Mouse (Mus musculus) small intestine, adult 2 months (tissue): ENCODE measurements around the gene Sgms1. TPM values are rescaled to one million over a fixed set of nuclear protein-coding genes. Genes with fewer than 3 reads are reported as not detected.
A peak's percentile ranks its signal among the peaks of the same experiment; 100 is the strongest.
"Not testable (repeated sequence)": the region's sequence is repeated elsewhere in the genome, so short reads cannot be mapped to it uniquely, and the experiment has no call there.

ENCODE experiments used
- H3K27ac ChIP-seq: fragments of 200-500 bp; 2 replicates; pipeline ENCODE4 v1.5.1; 2012; ENCODE audit warnings: low read depth, low read length, control low read depth, inconsistent platforms; ENCODE audit not compliant: insufficient read depth
- H3K27me3 ChIP-seq: fragments of 200-500 bp; 2 replicates; pipeline ENCODE4 v1.6.1; 2012; ENCODE audit warnings: mild to moderate bottlenecking, moderate library complexity, low read length, inconsistent platforms; ENCODE audit not compliant: control insufficient read depth, insufficient read depth
- H3K36me3 ChIP-seq: fragments of 200-500 bp; 2 replicates; pipeline ENCODE4 v1.6.1; 2012; ENCODE audit warnings: mild to moderate bottlenecking, low read length, control low read depth, inconsistent platforms; ENCODE audit not compliant: control insufficient read depth, insufficient read depth
- H3K4me1 ChIP-seq: fragments of 200-500 bp; 2 replicates; pipeline ENCODE4 v1.6.1; 2012; ENCODE audit warnings: low read length, inconsistent platforms, mixed read lengths; ENCODE audit not compliant: control insufficient read depth, insufficient read depth, insufficient read length
- H3K4me3 ChIP-seq: fragments of 200-500 bp; 2 replicates; pipeline ENCODE4 v1.5.1; 2012; ENCODE audit warnings: low read depth, mild to moderate bottlenecking, control low read depth, inconsistent platforms, low read length, moderate library complexity
- CTCF ChIP-seq: fragments of 200-500 bp; IDR thresholded peaks from 2 replicates; pipeline ENCODE4 v1.5.1; 2012; ENCODE audit warnings: low read depth, mild to moderate bottlenecking, control low read depth, inconsistent platforms, low read length, moderate library complexity, mixed read lengths; ENCODE audit not compliant: insufficient replicate concordance, insufficient read length; ENCODE audit errors: extremely low read depth
- POLR2A ChIP-seq: fragments of 200-500 bp; IDR thresholded peaks from 2 replicates; pipeline ENCODE4 v1.6.1; 2012; ENCODE audit warnings: low read depth, mild to moderate bottlenecking, control low read depth, inconsistent platforms, low read length, moderate library complexity
- WGBS: fragments of 180-500 bp; shearing (Covaris S2); methylation state at CpG from one replicate; pipeline ENCODE4 v1.1.7; 2018; 5-methylcytosine and 5-hydroxymethylcytosine counted together
- polyA plus RNA-seq: library from polyadenylated mRNA; depleted of rRNA; stranded (reverse); fragments of >200 nt; gene quantifications from 2 replicates; pipeline ENCODE4 v1.2.3, GENCODE M21; 2012

The Sgms1 gene
- polyA plus RNA-seq, 1 experiment, result 7.5 TPM

DNA sequence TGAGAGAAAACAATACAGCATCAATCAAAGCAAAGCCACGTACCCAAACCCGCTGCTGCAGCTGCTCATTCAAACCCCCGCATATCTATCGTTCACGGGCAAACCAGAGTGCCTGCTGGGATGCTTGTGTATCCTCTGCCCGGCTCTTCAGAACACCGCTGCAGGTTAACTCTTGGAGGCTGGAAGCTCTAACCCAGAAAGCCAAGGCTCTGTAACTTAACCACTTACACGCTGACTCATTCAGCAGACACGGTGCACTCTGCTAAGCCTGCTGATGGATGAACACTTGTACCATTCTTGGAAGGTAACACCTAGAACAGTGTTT is 286.6 kb downstream of the Sgms1 start:
- no peak overlapping the region for H3K4me3 ChIP-seq
- H3K36me3 ChIP-seq, result no peaks in the 10 kb centered on the region
- H3K4me1 ChIP-seq, result peaks cover 11% of the 10 kb centered on the region
- TF ChIP-seq CTCF (no peak), POLR2A (no peak)
- no peaks in the 10 kb centered on the region for H3K27me3 ChIP-seq
- WGBS, result 69% methylated on average over 9 of the region's 9 CpGs
- H3K27ac ChIP-seq, result no peak overlapping the region

DNA sequence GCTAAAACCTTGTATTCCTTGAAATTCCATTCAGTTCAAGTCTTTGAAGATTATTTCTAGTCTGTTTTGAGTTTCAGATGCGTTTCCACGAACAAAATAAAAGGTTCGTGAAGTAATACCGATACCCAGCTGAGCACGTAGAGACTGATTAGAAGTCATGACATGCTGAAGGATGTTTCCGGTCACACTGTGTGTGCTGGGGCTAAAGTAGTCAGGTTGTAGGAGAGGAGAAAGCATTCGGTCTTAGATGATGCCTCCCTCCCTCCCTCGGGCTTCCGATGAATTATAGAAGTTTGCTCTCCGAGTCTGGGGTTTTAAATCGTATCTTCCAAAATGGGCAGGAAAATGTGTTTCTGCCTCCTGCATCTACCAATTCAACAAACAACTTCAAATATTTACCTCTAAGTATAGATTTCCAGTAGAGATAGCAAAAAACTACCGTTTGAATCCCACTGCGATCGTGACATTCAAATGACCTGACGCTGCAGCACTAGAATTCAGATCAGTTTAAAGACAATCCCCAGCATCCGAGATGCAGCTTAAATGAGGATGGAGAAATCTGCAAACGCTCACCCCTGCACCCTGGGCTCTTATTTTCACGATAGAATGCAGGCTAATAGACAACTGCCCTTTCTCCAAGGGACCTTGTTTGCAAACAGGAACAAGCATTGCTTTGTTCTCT is 287.1 kb downstream of the Sgms1 start:
- H3K27me3 ChIP-seq, result no peaks in the 10 kb centered on the region
- WGBS, result 81% methylated on average over 18 of the region's 18 CpGs
- H3K4me3 ChIP-seq, result no peak overlapping the region
- no peak for TF ChIP-seq POLR2A
- no peak overlapping the region for H3K27ac ChIP-seq
- peaks cover 11% of the 10 kb centered on the region for H3K4me1 ChIP-seq
- H3K36me3 ChIP-seq, result no peaks in the 10 kb centered on the region

DNA sequence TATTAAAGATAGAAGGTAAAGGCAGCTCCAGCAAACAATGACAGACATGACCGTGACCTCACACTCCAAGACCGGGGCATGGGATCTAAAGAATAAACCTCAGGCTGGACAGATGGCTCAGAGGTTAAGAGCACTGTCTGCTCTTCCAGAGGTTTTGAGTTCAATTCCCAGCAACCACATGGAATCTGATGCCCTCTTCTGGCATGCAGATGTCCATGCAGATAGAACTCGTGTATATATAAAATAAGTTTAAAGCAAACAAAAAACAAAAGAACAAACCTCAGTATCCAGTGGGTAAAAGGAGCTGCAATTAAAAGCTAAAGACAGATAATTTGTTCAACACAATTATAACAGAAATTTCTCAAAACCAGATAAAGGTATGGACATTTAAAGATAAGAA is 290.9 kb downstream of the Sgms1 start:
- Histone ChIP-seq H3K4me1 (no peaks in the 10 kb centered on the region), H3K36me3 (peaks cover 2% of the 10 kb centered on the region; the same call in 1 of the 2 replicates), H3K27me3 (no peaks in the 10 kb centered on the region), H3K27ac (no peak overlapping the region), H3K4me3 (no peak overlapping the region)
- TF ChIP-seq CTCF (no peak), POLR2A (no peak)
- 82% methylated on average over 3 of the region's 3 CpGs for WGBS

DNA sequence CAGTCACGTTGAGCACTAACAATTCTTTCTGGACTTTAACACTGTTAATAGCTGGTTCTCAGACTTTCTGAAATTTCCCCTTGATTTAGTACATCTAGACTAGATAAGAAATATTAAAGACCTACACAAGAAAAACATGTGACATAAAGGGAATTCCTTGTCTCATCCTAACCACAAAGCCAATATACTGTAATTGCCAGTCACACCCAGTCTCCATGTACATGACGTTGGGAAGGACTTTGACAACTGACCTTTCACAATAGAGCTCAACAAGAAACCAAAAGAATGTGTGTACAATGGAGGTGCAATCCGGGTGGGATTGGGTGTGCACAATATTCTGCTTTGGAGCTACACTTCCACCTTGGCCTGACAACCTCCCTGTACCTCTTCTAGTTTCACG is 297.2 kb downstream of the Sgms1 start:
- H3K4me3 ChIP-seq, result no peak overlapping the region
- H3K4me1 ChIP-seq, result peaks cover 3% of the 10 kb centered on the region; the same call in 1 of the 2 replicates
- WGBS, result 51% methylated on average over 4 of the region's 4 CpGs
- H3K36me3 ChIP-seq, result peaks cover 2% of the 10 kb centered on the region; the same call in 1 of the 2 replicates
- peak overlapping the region; percentile 22 for H3K27ac ChIP-seq
- TF ChIP-seq POLR2A, result no peak
- no peaks in the 10 kb centered on the region for H3K27me3 ChIP-seq

DNA sequence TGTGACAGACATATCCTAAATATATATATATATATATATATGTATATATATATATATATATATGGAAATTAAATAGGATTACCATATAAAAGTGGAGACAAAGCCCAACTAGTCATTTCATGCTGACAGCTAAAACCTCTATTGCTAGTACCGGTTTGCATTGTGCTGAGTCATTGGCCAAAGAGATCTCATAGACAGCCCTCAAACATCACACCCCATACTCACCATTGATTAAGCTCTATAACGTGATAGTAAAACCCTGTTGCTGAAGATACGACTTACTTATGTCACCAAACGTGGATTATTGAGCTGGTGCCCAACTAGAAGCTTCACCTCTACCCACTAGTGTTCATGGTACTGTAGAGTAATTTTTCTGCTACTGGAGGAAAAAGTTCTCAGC is 298.7 kb downstream of the Sgms1 start:
- Histone ChIP-seq H3K36me3 (peaks cover 2% of the 10 kb centered on the region; the same call in 1 of the 2 replicates), H3K27me3 (no peaks in the 10 kb centered on the region), H3K27ac (no peak overlapping the region), H3K4me3 (no peak overlapping the region), H3K4me1 (peaks cover 3% of the 10 kb centered on the region; the same call in 1 of the 2 replicates)
- WGBS, result 93% methylated on average over 4 of the region's 4 CpGs
- TF ChIP-seq POLR2A, result no peak
- no peak for TF ChIP-seq CTCF

DNA sequence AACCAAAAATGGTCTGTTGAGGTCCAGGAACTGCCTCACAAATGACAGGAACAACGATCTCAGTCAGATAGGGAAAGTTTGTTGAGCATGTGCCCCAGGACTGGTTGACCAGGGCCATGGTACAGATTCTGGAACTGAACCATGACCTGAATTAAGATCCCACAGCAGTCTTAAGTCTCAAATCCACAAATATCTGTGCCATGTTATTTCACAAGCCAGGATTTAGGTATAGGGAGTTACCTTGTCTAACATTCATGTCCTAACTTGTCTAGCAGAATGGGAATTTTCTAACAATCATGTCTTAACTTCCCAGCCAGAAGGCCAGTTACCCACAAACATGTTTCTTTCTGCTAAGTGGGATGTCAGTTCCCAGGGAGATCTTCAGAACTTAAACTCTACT is 300.9 kb downstream of the Sgms1 start:
- Histone ChIP-seq H3K4me1 (peaks cover 3% of the 10 kb centered on the region; the same call in 1 of the 2 replicates), H3K36me3 (no peaks in the 10 kb centered on the region), H3K4me3 (no peak overlapping the region), H3K27ac (peak overlapping the region; percentile 45; the same call in 1 of the 2 replicates), H3K27me3 (no peaks in the 10 kb centered on the region)
- WGBS, result 42% methylated on average over 1 of the region's 1 CpGs
- TF ChIP-seq POLR2A, result no peak
- TF ChIP-seq CTCF, result no peak

DNA sequence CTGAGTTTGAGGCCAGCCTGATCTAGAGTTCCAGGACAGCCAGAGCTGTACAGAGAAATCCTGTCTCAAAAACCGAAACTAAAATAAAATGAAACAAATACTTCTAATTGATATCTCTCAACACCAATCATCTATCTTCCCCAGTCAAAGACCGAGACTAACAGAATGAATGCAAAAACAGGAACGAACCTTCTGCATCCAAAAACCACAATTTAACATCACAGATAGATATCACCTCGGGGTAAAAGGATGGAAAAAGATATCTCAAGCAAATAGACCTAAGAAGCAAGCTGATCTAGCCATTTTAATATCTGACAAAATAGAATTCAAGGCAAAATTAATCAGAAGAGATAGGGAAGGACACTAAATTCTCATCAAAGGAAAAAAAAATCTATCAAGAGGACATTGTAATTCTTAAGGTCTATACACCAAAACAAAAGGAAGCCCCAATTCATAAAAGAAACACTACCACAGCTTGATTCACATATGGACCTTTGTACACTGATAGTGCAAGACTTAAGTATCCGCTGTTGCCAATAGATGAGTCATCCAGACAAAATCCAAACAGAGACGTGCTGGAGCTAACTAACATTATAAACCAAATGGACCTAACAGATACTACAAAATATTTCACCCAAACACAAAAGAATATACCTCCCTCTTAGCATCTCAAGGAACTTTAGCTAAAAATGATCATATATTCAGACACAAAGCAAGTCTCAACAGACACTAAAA is 301.6 kb downstream of the Sgms1 start:
- peaks cover 3% of the 10 kb centered on the region; the same call in 1 of the 2 replicates for H3K4me1 ChIP-seq
- TF ChIP-seq POLR2A, result no peak
- no peak for TF ChIP-seq CTCF
- no peaks in the 10 kb centered on the region for H3K27me3 ChIP-seq
- 0 out of 2 replicates have a peak overlapping the region, but pooled peaks have one; percentile 6 for H3K27ac ChIP-seq
- no peaks in the 10 kb centered on the region for H3K36me3 ChIP-seq
- WGBS, result 53% methylated on average over 6 of the region's 6 CpGs
- H3K4me3 ChIP-seq, result no peak overlapping the region

DNA sequence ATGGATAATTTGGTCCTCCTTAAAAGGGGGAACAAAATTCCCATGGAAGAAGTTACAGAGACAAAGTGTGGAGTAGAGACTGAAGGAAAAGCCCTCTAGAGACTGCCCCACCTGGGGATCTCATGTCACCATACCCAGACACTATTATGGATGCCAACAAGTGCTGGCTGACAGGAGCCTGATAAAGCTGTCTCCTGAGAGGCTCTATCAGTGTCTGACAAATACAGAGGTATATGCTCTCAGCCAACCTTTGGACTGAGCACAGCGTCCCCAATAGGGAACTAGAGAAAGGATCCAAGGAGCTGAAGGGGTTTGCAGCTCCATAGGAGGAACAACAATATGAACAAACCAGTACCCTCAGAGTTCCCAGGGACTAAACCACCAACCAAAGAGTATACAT is 304.7 kb downstream of the Sgms1 start:
- not testable (repeated sequence) for H3K27me3 ChIP-seq, H3K27ac ChIP-seq, H3K36me3 ChIP-seq, H3K4me3 ChIP-seq, H3K4me1 ChIP-seq
- 61% methylated on average over 1 of the region's 1 CpGs for WGBS
